Mouse (Mus musculus) ovary, postnatal 10 days (tissue): ENCODE measurements at regions not wholly inside any gene's neighbourhood (a gene's known extent, or its start where the extent isn't known, plus 50 kb on each side); places are given as distances from the start of the nearest gene placed in this dataset.

ENCODE experiments used
- DNase-seq: peaks from one replicate; pipeline ENCODE4 v3.0.0; 2022; ENCODE audit warnings: low spot score

GRCm38 (mm10) chr16:77236509-77237271 is 223.2 kb downstream of the Usp25 start:
- DNase-seq = no peak

GRCm38 (mm10) chr16:77236021-77236420 is 222.5 kb downstream of the Usp25 start:
- DNase-seq = no peak

GRCm38 (mm10) chr16:77235449-77235848 is 221.9 kb downstream of the Usp25 start:
- no peak for DNase-seq
